Mouse (Mus musculus): ENCODE results near the gene Spred2.

DNA sequence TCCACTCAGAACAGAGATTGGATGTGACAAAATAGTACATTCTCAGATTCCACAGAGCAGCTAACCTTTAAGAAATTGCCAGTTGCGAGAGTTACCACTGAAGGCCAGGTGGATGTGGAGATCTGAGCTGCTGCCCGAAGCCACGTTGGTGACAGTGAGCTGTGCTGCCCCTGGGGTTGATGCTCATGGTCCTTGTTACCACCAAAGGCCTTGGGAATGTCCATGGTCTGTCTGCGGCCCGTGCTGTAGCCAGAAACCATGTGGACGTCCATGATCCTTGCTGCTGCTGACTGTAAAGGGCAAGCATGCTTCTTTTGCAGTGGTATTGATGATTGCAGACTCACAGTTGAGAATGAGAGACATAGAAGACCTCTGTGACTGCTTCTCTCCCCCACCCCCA is 104.2 kb downstream of the Spred2 start:
- TF ChIP-seq CTCF (IDR thresholded peaks at IDR 0.05; ENCODE audit: insufficient read depth, low read depth, low read length) (no peak), POLR2A (IDR thresholded peaks at IDR 0.05; ENCODE audit: insufficient read depth, low read depth, low read length) (no peak)
